Mouse (Mus musculus) stomach, embryonic 16.5 days (tissue): ENCODE measurements around the gene Ccdc130. TPM values are rescaled to one million over a fixed set of nuclear protein-coding genes. Genes with fewer than 3 reads are reported as not detected.
"Not testable (repeated sequence)": the region's sequence is repeated elsewhere in the genome, so short reads cannot be mapped to it uniquely, and the experiment has no call there.

Experiments used
- ATAC-seq: fragments of 200-750 bp; cut with Nextera tagmentation; 2 replicates; pipeline ENCODE4 v1.8.0; 2017; ENCODE audit warnings: moderate number of reproducible peaks, moderate TSS enrichment; ENCODE audit not compliant: insufficient read depth, low FRiP score
- H3K27ac ChIP-seq: fragments of 300-500 bp; sonication (generic); 2 replicates; pipeline ENCODE4 v1.5.1; 2014; ENCODE audit warnings: low read length
- H3K27me3 ChIP-seq: fragments of 300-500 bp; sonication (generic); 2 replicates; pipeline ENCODE4 v1.6.1; 2014; ENCODE audit warnings: low read length, control low read depth, mixed read lengths; ENCODE audit not compliant: control insufficient read depth, insufficient read depth
- H3K36me3 ChIP-seq: fragments of 300-500 bp; sonication (generic); 2 replicates; pipeline ENCODE4 v1.6.1; 2014; ENCODE audit warnings: low read length; ENCODE audit not compliant: control insufficient read depth, insufficient read depth
- H3K4me1 ChIP-seq: fragments of 300-500 bp; sonication (generic); 2 replicates; pipeline ENCODE4 v1.6.1; 2014; ENCODE audit warnings: low read length, control low read depth, mixed read lengths; ENCODE audit not compliant: control insufficient read depth, insufficient read depth
- H3K4me2 ChIP-seq: fragments of 300-500 bp; sonication (generic); 2 replicates; pipeline ENCODE4 v1.6.1; 2014; ENCODE audit warnings: low read depth, low read length, mixed read lengths
- H3K4me3 ChIP-seq: fragments of 300-500 bp; sonication (generic); replicated peaks from 2 replicates; pipeline ENCODE4 v1.5.1; 2014; ENCODE audit warnings: mild to moderate bottlenecking, low read length
- H3K9ac ChIP-seq: fragments of 300-500 bp; sonication (generic); 2 replicates; pipeline ENCODE4 v1.6.1; 2014; ENCODE audit warnings: low read length
- H3K9me3 ChIP-seq: fragments of 300-500 bp; sonication (generic); replicated peaks from 2 replicates; pipeline ENCODE4 v1.6.1; 2016; ENCODE audit warnings: low read length, control low read depth; ENCODE audit not compliant: control insufficient read depth
- WGBS: fragments of 180-500 bp; shearing (Covaris S2); extraction: QIAGEN DNeasy Blood & Tissue Kit; methylation state at CpG from one replicate; pipeline ENCODE4 v1.1.7; 2014; 5-methylcytosine and 5-hydroxymethylcytosine counted together
- polyA plus RNA-seq: library from polyadenylated mRNA; unstranded; fragments of >200 nt; fragmentation: Nextera tagmentation; extraction: Ambion mirVana; gene quantifications from 2 replicates; pipeline ENCODE4 v1.2.1, GENCODE M21; 2015

The Ccdc130 gene
- polyA plus RNA-seq, result 18.8 and 19.0 TPM in 2 replicates

DNA sequence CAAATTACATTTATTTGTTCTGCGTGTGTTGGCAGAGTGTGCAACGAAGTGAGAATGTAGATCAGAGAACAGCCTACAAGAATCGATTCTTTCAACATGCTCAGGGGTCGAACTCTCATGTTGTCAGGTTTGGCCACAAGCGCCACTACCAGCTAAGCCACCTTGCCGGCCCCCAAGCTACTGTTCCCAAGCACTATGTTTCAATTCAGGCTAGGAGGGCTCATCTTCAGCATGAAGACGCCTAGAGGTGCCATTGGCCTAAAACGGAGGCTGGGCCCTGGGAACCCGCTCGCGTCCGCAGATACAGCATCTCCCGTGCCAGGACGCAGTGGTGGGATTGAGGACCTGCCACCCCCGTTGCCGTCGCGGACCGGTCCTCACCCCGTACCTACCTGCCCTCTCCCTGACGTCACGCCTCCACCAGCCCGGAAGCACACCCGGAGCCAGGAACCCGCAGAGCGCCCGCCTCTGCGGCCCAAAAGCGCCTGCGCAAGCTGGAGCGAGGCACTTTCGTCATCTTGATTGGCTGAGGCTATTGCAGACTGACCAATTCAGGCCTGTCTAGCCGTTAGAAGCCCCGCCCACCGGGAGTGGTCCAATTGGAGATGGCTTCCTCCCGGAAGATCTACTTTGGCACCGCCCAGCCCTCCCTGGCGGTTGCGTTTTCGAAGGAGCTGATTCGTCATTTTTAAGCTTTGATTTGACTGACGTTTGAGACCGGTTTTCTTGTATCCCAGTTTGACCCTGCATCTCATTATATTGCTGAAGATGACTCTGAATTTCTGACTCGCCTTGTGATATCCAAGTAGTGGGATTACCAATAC is at the start of gene Ccdc130:
Gene Ccdc130 (minus strand): TSS at position 431 of the 824 bp plus-strand sequence.
- WGBS, result 1% methylated on average over 44 of the region's 44 CpGs
- Histone ChIP-seq H3K9ac (peak within 1 kb of the TSS; percentile 70), H3K36me3 (peaks cover 4% of the 10 kb centered on the region; the same call in 1 of the 2 replicates), H3K4me3 (peak within 1 kb of the TSS; percentile 58), H3K9me3 (no peaks in the 10 kb centered on the region), H3K4me1 (0 out of 2 replicates have a peak, but pooled peaks cover 6% of the 10 kb centered on the region), H3K4me2 (peak within 1 kb of the TSS; percentile 77), H3K27ac (peak within 1 kb of the TSS; percentile 39; the same call in 1 of the 2 replicates), H3K27me3 (no peaks in the 10 kb centered on the region)
- peak; percentile 100 for ATAC-seq

DNA sequence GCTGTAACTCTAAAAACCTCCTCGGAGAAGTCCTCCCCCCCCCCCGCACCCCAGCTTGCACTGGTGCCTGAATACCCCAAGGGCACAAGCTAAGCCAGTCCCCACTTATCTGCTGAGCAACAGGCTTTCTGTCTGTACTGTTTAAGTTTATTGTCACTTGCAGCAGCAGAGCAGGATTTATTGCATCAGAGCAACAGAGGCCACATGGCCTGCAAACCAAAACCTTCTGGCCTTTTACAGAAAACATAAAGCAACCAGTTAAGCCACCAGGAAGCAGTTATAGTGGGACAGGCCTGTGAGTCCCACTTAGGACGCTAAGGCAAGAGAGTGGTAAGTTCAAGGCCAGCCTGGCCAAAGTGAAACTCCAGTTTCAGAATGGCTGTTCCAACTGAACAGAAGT is 38.2 kb upstream of the Ccdc130 start:
- H3K9me3 ChIP-seq, result no peaks in the 10 kb centered on the region
- no peaks in the 10 kb centered on the region for H3K4me1 ChIP-seq
- no peak overlapping the region for H3K4me2 ChIP-seq
- no peak overlapping the region for H3K27ac ChIP-seq
- 16% methylated on average over 3 of the region's 3 CpGs for WGBS
- H3K36me3 ChIP-seq, result no peaks in the 10 kb centered on the region
- H3K9ac ChIP-seq, result no peak overlapping the region
- no peak overlapping the region for H3K4me3 ChIP-seq
- ATAC-seq, result no peak
- no peaks in the 10 kb centered on the region for H3K27me3 ChIP-seq

DNA sequence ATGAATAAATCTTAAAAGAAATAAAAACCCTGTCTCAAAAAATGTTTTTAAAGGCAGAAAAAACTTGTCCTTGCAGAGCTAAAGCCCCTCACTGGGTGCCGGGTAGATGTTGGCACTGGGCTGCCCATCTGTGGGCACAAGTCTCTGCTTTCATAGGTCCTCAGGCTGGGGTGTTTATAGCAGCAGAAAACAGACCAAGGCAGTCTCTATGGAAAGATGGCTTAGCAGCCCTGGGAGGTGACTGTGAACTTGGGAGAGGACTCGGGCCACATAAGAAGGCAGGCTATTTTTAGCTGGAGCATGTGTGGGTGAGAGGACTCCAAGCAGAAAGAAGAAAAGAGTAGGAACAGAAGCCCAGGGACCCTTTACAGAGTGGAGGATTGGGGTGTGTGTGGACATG is 33.8 kb upstream of the Ccdc130 start:
- Histone ChIP-seq H3K9ac (no peak overlapping the region), H3K36me3 (no peaks in the 10 kb centered on the region), H3K4me2 (no peak overlapping the region), H3K9me3 (0 out of 2 replicates have a peak, but pooled peaks cover 5% of the 10 kb centered on the region), H3K4me3 (no peak overlapping the region), H3K4me1 (no peaks in the 10 kb centered on the region), H3K27ac (no peak overlapping the region), H3K27me3 (no peaks in the 10 kb centered on the region)
- WGBS, result 66% methylated on average over 2 of the region's 2 CpGs
- ATAC-seq, result no peak

DNA sequence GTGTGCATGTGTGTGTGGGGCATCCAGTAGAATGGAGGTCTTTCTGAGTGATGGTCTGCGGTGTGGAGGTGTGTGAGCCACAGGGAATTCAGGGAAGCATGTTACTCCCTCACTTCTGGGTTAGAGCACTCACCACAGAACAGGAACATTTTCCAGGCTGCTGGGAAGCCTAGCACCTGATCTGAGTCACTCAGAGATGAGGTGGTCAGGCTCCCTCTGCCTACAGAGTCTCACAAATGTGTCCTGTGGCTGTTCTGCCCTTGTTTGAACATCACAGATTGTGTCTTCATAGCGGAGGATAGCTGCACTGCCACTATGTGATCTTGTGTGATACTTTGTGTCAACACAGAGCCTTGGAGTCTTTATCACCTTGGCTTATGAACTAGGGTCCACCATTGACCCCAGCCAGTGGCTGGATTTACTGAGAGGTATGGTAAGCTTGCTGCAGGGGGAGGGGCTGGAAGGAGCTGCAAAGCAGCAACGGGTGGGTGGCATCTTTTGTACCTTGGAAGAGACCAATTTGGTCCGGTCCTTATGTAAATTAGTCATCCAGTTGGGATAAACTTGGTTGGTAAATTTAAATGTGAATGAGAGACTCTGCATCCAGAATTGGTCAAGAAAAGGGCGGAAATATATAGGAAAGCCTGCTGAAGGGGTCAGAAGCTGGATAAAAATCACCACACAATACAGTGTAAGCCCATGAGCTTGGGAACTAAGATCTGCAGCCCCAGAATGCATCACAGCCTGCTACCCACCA is 27.0 kb upstream of the Ccdc130 start:
- no peak overlapping the region for H3K9ac ChIP-seq
- ATAC-seq, result no peak
- H3K36me3 ChIP-seq, result no peaks in the 10 kb centered on the region
- WGBS, result 70% methylated on average over 5 of the region's 5 CpGs
- no peaks in the 10 kb centered on the region for H3K27me3 ChIP-seq
- no peak overlapping the region for H3K4me2 ChIP-seq
- H3K9me3 ChIP-seq, result 0 out of 2 replicates have a peak, but pooled peaks cover 5% of the 10 kb centered on the region
- no peak overlapping the region for H3K27ac ChIP-seq
- no peak overlapping the region for H3K4me3 ChIP-seq
- no peaks in the 10 kb centered on the region for H3K4me1 ChIP-seq

DNA sequence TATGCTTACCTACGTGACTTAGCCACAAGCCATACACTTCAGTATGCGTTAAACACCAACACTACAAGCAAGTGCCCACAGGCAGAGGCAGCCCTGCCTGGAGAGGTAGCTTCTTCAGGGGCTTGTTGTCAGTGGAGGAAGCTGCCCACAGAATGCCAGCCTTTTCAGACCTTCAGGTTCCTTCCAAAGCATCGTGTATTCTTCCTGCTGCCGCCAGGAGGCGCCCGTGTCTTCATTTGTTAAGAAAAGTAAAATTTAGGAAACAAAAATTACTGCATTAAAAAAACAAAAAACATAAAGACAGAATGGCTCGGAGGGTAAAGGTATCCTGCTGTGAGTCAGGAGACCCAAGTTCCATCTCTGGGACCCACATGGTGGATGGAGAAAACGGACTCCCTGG is 21.5 kb upstream of the Ccdc130 start:
- H3K4me3 ChIP-seq, result no peak overlapping the region
- 26% methylated on average over 8 of the region's 8 CpGs for WGBS
- no peaks in the 10 kb centered on the region for H3K36me3 ChIP-seq

DNA sequence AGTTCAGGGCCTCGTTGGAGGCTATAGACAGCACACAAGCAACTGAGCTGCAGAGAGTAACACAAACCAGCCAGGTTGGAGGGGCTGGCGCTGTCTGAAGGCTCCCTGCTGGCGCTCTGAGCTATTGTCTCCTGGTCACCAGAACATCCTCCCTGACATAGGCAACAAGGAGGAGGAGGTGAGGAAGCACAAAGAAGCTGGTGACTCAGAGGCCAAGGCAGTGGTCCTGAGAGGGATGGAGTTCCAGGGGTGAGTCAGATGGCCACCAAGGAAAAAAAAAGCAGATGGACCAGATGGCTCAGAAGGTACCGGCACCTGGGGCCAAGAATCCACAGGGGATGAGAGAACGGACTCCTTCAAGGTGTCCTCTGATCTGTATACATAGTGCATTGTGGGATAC is 20.9 kb upstream of the Ccdc130 start:
- no peak for ATAC-seq
- no peaks in the 10 kb centered on the region for H3K27me3 ChIP-seq
- H3K4me1 ChIP-seq, result no peaks in the 10 kb centered on the region
- no peaks in the 10 kb centered on the region for H3K9me3 ChIP-seq
- no peak overlapping the region for H3K27ac ChIP-seq
- H3K4me2 ChIP-seq, result no peak overlapping the region
- no peak overlapping the region for H3K9ac ChIP-seq
- H3K36me3 ChIP-seq, result no peaks in the 10 kb centered on the region
- H3K4me3 ChIP-seq, result no peak overlapping the region
- WGBS, result 73% methylated on average over 5 of the region's 5 CpGs

More for the DNA sequence above, 21.5 kb upstream of the Ccdc130 start:
- H3K27me3 ChIP-seq, result no peaks in the 10 kb centered on the region
- H3K4me1 ChIP-seq, result no peaks in the 10 kb centered on the region
- no peak overlapping the region for H3K4me2 ChIP-seq
- H3K9me3 ChIP-seq, result no peaks in the 10 kb centered on the region
- ATAC-seq, result no peak
- H3K9ac ChIP-seq, result no peak overlapping the region
- no peak overlapping the region for H3K27ac ChIP-seq

DNA sequence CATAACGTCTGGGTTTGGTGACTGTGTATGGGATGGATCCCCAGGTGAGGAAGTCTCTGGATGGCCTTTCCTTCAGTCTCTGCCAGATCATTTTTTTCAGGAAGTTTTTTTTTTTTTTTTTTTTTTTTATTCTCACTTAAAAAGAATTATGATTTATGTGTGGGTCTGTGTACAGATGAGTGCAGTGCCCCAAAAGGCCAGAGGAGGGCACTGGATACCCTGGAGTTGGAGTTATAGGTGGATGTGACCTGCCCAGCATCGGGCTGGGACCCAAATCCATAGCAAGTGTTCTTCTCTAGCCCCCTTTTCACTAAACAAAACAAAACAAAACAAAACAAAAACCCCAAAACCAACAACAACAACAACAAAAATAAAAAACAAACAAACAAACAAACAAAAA is 18.7 kb upstream of the Ccdc130 start:
- Histone ChIP-seq H3K4me1 (peaks cover 5% of the 10 kb centered on the region; the same call in 1 of the 2 replicates), H3K9ac (no peak overlapping the region), H3K4me2 (no peak overlapping the region), H3K27ac (no peak overlapping the region), H3K9me3 (no peaks in the 10 kb centered on the region), H3K27me3 (no peaks in the 10 kb centered on the region), H3K36me3 (no peaks in the 10 kb centered on the region), H3K4me3 (no peak overlapping the region)
- 66% methylated on average over 2 of the region's 2 CpGs for WGBS
- no peak for ATAC-seq

DNA sequence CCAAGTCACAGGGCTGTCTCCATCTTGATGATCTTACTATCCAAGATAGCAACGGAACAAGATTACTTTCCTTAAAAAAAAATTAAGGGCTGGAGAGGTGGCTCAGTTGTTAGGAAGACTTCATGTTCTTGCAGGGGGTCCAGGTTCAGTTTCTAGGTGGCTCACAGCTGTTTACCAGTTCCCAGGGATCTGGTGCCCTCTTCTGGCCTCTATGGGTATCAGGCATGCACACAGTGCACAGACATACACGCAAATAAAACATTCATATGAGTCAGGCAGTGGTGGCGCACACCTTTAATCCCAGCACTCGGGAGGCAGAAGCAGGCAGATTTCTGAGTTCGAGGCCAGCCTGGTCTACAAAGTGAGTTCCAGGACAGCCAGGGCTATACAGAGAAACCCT is 15.5 kb upstream of the Ccdc130 start:
- H3K27me3 ChIP-seq, H3K4me3 ChIP-seq, H3K36me3 ChIP-seq, H3K9ac ChIP-seq, ATAC-seq, H3K4me1 ChIP-seq, H3K27ac ChIP-seq, H3K9me3 ChIP-seq, H3K4me2 ChIP-seq: not testable (repeated sequence)
- WGBS, result 49% methylated on average over 5 of the region's 5 CpGs

DNA sequence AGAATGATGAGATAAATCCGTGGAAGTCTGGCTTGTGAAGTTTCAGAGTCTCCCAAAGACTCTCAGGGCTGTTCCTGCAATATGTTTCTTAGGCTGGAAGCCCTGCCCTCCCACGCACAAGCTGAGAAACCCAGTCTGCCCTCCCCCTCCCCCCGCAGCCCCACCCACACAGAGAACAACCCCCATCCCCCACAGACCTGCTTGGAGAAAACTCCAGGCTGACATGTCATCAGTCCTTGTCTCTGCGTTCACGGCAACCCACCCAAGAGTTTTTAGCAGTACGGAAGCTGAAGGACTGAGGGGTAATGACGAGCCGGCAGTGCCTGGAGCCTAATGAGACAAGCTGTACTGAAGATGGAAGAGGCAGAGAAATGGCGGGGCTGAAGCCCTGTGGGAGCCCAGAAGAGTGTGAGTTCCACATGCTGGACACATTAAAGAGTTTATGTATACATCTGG is 14.5 kb upstream of the Ccdc130 start:
- Histone ChIP-seq H3K27me3 (no peaks in the 10 kb centered on the region), H3K4me1 (peaks cover 5% of the 10 kb centered on the region; the same call in 1 of the 2 replicates), H3K9me3 (no peaks in the 10 kb centered on the region), H3K4me3 (peak overlapping the region; percentile 18), H3K36me3 (no peaks in the 10 kb centered on the region), H3K9ac (peak overlapping the region; percentile 50), H3K27ac (peak overlapping the region; percentile 63), H3K4me2 (peak overlapping the region; percentile 31)
- ATAC-seq, result peak; percentile 58
- 9% methylated on average over 9 of the region's 9 CpGs for WGBS
